Comparison of ENCODE assay signal across 15 mouse cellular contexts in genomic region chr4:98546456-98547176, GRCm38 (mm10).
DNase-seq lines count a peak whose midpoint lies in the region; ATAC-seq lines count a peak whose summit lies in the region.
"Had no signal": no experiment of that assay in that cellular context is flagged by ENCODE, and none has a peak within 500 bp of the region (broad histone marks: within the 10 kb centered on the region; RNA-seq: fewer than 3 reads in every experiment).

No protein-coding gene starts in this region.

- H3K9ac ChIP-seq in neural tube, embryonic 13.5 days: peak overlapping the region; percentile 18; the same call in 1 of the 2 replicates
- H3K9ac ChIP-seq in forebrain, embryonic 16.5 days (replicated peaks; ENCODE audit: low read depth, low read length): peak overlapping the region; percentile 15; the same call in 1 of the 2 replicates
- no peak overlapping the region for H3K9ac ChIP-seq in midbrain, embryonic 11.5 days (ENCODE audit: low read length)
- H3K9ac ChIP-seq: neural tube, embryonic 12.5 days had no signal

- peak overlapping the region; percentile 1 for H3K4me2 ChIP-seq in neural tube, embryonic 13.5 days
- peak overlapping the region; percentile 3 for H3K4me2 ChIP-seq in forebrain, embryonic 16.5 days (ENCODE audit: low read length)
- no peak overlapping the region for H3K4me2 ChIP-seq in midbrain, embryonic 11.5 days
- H3K4me2 ChIP-seq: heart, embryonic 11.5 days; neural tube, embryonic 12.5 days had no signal

- peak; percentile 43 for ATAC-seq in neural tube, embryonic 13.5 days (ENCODE audit: low read depth)
- ATAC-seq in forebrain, embryonic 16.5 days: peak; percentile 45
- ATAC-seq in midbrain, embryonic 11.5 days (ENCODE audit: low FRiP score): peak; percentile 72; the same call in 1 of the 2 replicates
- ATAC-seq in granulocyte monocyte progenitor cell, adult 5-6 weeks (replicated peaks; ENCODE audit: poor library complexity, severe bottlenecking): no peak

- no peak for DNase-seq in neural tube, embryonic 10.5 days (ENCODE audit: extremely low spot score, low spot score)
- DNase-seq in midbrain, embryonic 11.5 days (ENCODE audit: low spot score, missing footprints): no peak
- no peak for DNase-seq in natural killer cell, adult 2 months (ENCODE audit: low spot score in 2 of 2)
- no peak for DNase-seq in gastrocnemius, adult 8-10 months (ENCODE audit: low spot score in 2 of 2)
- no peak for DNase-seq in kidney, adult 8-10 months
- DNase-seq: adrenal gland, postnatal 14 days; B cell, adult 2 months; layer of hippocampus, adult 9-11 months; lung, adult 2 months; thymus, adult 2 months had no signal

- no peaks in the 10 kb centered on the region for H3K9me3 ChIP-seq in neural tube, embryonic 13.5 days
- H3K9me3 ChIP-seq in forebrain, embryonic 16.5 days (ENCODE audit: control insufficient read depth, low read length): no peaks in the 10 kb centered on the region
- H3K9me3 ChIP-seq in midbrain, embryonic 11.5 days (ENCODE audit: control insufficient read depth, low read length): no peaks in the 10 kb centered on the region
- H3K9me3 ChIP-seq: neural tube, embryonic 12.5 days had no signal

- peaks cover 14% of the 10 kb centered on the region for H3K4me1 ChIP-seq in neural tube, embryonic 13.5 days (replicated peaks)
- peaks cover 13% of the 10 kb centered on the region; the same call in 1 of the 2 replicates for H3K4me1 ChIP-seq in forebrain, embryonic 16.5 days (replicated peaks; ENCODE audit: control insufficient read depth, insufficient read depth, low read length)
- H3K4me1 ChIP-seq in midbrain, embryonic 11.5 days (ENCODE audit: control insufficient read depth, insufficient read depth, low read length): peaks cover 11% of the 10 kb centered on the region

- no peak overlapping the region for H3K27ac ChIP-seq in neural tube, embryonic 13.5 days (replicated peaks)
- H3K27ac ChIP-seq in forebrain, embryonic 16.5 days (ENCODE audit: low read length): no peak overlapping the region
- no peak overlapping the region for H3K27ac ChIP-seq in midbrain, embryonic 11.5 days (ENCODE audit: low read depth, low read length)
- H3K27ac ChIP-seq: neural tube, embryonic 12.5 days had no signal

- H3K27me3 ChIP-seq in neural tube, embryonic 13.5 days: no peaks in the 10 kb centered on the region
- no peaks in the 10 kb centered on the region for H3K27me3 ChIP-seq in forebrain, embryonic 16.5 days (replicated peaks; ENCODE audit: control insufficient read depth, insufficient read depth, low read length)
- no peaks in the 10 kb centered on the region for H3K27me3 ChIP-seq in midbrain, embryonic 11.5 days (ENCODE audit: control insufficient read depth, insufficient read depth, low read length)
- H3K27me3 ChIP-seq: neural tube, embryonic 12.5 days had no signal

- WGBS in neural tube, embryonic 13.5 days: 41% methylated on average over 12 of the region's 12 CpGs
- 33% methylated on average over 12 of the region's 12 CpGs for WGBS in forebrain, embryonic 16.5 days
- 55% methylated on average over 12 of the region's 12 CpGs for WGBS in midbrain, embryonic 11.5 days

- H3K4me3 ChIP-seq in neural tube, embryonic 13.5 days: no peak overlapping the region
- no peak overlapping the region for H3K4me3 ChIP-seq in forebrain, embryonic 16.5 days (replicated peaks; ENCODE audit: low read length)
- H3K4me3 ChIP-seq in midbrain, embryonic 11.5 days (ENCODE audit: low read depth, low read length): no peak overlapping the region
- H3K4me3 ChIP-seq: neural tube, embryonic 12.5 days had no signal

- H3K36me3 ChIP-seq in neural tube, embryonic 13.5 days: no peaks in the 10 kb centered on the region
- H3K36me3 ChIP-seq in forebrain, embryonic 16.5 days (ENCODE audit: control insufficient read depth, insufficient read depth): no peaks in the 10 kb centered on the region
- H3K36me3 ChIP-seq in midbrain, embryonic 11.5 days (ENCODE audit: control insufficient read depth, insufficient read depth, low read length): no peaks in the 10 kb centered on the region
- H3K36me3 ChIP-seq: neural tube, embryonic 12.5 days had no signal
